Comparison of ENCODE assay signal across 31 mouse cellular contexts in genomic region chr1:106186062-106186461, GRCm38 (mm10). TPM values are rescaled to one million over a fixed set of nuclear protein-coding genes. Genes with fewer than 3 reads are reported as not detected.
DNase-seq lines count a peak whose midpoint lies in the region; ATAC-seq lines count a peak whose summit lies in the region.
"Had no signal": no experiment of that assay in that cellular context is flagged by ENCODE, and none has a peak within 500 bp of the region (broad histone marks: within the 10 kb centered on the region; RNA-seq: fewer than 3 reads in every experiment).

No protein-coding gene starts in this region.

- H3K27ac ChIP-seq in forebrain, embryonic 12.5 days: no peak overlapping the region
- no peak overlapping the region for H3K27ac ChIP-seq in forebrain, embryonic 10.5 days
- H3K27ac ChIP-seq in heart, embryonic 12.5 days (ENCODE audit: poor library complexity, severe bottlenecking): no peak overlapping the region
- no peak overlapping the region for H3K27ac ChIP-seq in limb, embryonic 13.5 days
- H3K27ac ChIP-seq: embryonic facial prominence, embryonic 13.5 days; hindbrain, embryonic 10.5 days had no signal

- 32% methylated on average over 2 of the region's 2 CpGs for WGBS in forebrain, embryonic 12.5 days
- WGBS in forebrain, embryonic 10.5 days: 49% methylated on average over 2 of the region's 2 CpGs
- WGBS in heart, embryonic 12.5 days: 67% methylated on average over 2 of the region's 2 CpGs
- 9% methylated on average over 2 of the region's 2 CpGs for WGBS in limb, embryonic 13.5 days

- no peaks in the 10 kb centered on the region for H3K27me3 ChIP-seq in forebrain, embryonic 12.5 days
- H3K27me3 ChIP-seq in forebrain, embryonic 10.5 days (ENCODE audit: poor library complexity, severe bottlenecking): no peaks in the 10 kb centered on the region
- no peaks in the 10 kb centered on the region for H3K27me3 ChIP-seq in heart, embryonic 12.5 days (replicated peaks)
- H3K27me3 ChIP-seq in limb, embryonic 13.5 days: no peaks in the 10 kb centered on the region
- H3K27me3 ChIP-seq: CH12.LX; embryonic facial prominence, embryonic 13.5 days; heart, embryonic 15.5 days; hindbrain, embryonic 13.5 days; intestine, embryonic 15.5 days had no signal

- H3K36me3 ChIP-seq in forebrain, embryonic 12.5 days (replicated peaks): no peaks in the 10 kb centered on the region
- H3K36me3 ChIP-seq in forebrain, embryonic 10.5 days (replicated peaks): no peaks in the 10 kb centered on the region
- H3K36me3 ChIP-seq in heart, embryonic 12.5 days: no peaks in the 10 kb centered on the region
- H3K36me3 ChIP-seq in limb, embryonic 13.5 days: no peaks in the 10 kb centered on the region
- H3K36me3 ChIP-seq: embryonic facial prominence, embryonic 10.5 days; embryonic facial prominence, embryonic 13.5 days; heart, embryonic 15.5 days; hindbrain, embryonic 10.5 days; hindbrain, embryonic 13.5 days; intestine, embryonic 15.5 days had no signal

- no peak overlapping the region for H3K4me2 ChIP-seq in forebrain, embryonic 12.5 days
- H3K4me2 ChIP-seq in heart, embryonic 12.5 days: no peak overlapping the region
- no peak overlapping the region for H3K4me2 ChIP-seq in limb, embryonic 13.5 days (replicated peaks)
- H3K4me2 ChIP-seq: embryonic facial prominence, embryonic 13.5 days; heart, embryonic 11.5 days; heart, embryonic 15.5 days; hindbrain, embryonic 13.5 days; intestine, embryonic 15.5 days had no signal

- H3K4me1 ChIP-seq in forebrain, embryonic 12.5 days: peaks cover 20% of the 10 kb centered on the region
- H3K4me1 ChIP-seq in forebrain, embryonic 10.5 days: peaks cover 23% of the 10 kb centered on the region
- peaks cover 19% of the 10 kb centered on the region; the same call in 1 of the 2 replicates for H3K4me1 ChIP-seq in heart, embryonic 12.5 days (replicated peaks)
- H3K4me1 ChIP-seq in limb, embryonic 13.5 days: peaks cover 20% of the 10 kb centered on the region

- peak; percentile 14; the same call in 1 of the 2 replicates for ATAC-seq in forebrain, embryonic 12.5 days (ENCODE audit: low FRiP score)
- no peak for ATAC-seq in heart, embryonic 12.5 days (ENCODE audit: insufficient number of reproducible peaks, low FRiP score)
- peak; percentile 64; the same call in 1 of the 2 replicates for ATAC-seq in limb, embryonic 13.5 days (ENCODE audit: low FRiP score, low read depth)
- ATAC-seq: hindbrain, embryonic 16.5 days had no signal

- no peak overlapping the region for H3K4me3 ChIP-seq in forebrain, embryonic 12.5 days (replicated peaks)
- no peak overlapping the region for H3K4me3 ChIP-seq in forebrain, embryonic 10.5 days
- H3K4me3 ChIP-seq in heart, embryonic 12.5 days: no peak overlapping the region
- no peak overlapping the region for H3K4me3 ChIP-seq in limb, embryonic 13.5 days
- H3K4me3 ChIP-seq: embryonic facial prominence, embryonic 10.5 days; embryonic facial prominence, embryonic 13.5 days; erythroblast, embryonic 14.5 days; heart, embryonic 15.5 days; hindbrain, embryonic 10.5 days; hindbrain, embryonic 13.5 days; intestine, embryonic 15.5 days had no signal

- no peak for DNase-seq in forebrain, embryonic 10.5 days (ENCODE audit: extremely low spot score, low spot score)
- peak; percentile 41 for DNase-seq in heart, adult 11 months
- DNase-seq in retina, postnatal 1 day: peak; percentile 27
- no peak for DNase-seq in retina, embryonic 14.5 days (ENCODE audit: low spot score)
- DNase-seq in left cerebral cortex, adult 11 months (ENCODE audit: low spot score): no peak
- DNase-seq: adrenal gland, adult 2 months; adrenal gland, postnatal 14 days; B cell, adult 2 months; cerebellum, adult 11-12 months; cerebellum, adult 8-10 months; cerebellum, postnatal 10 days; cerebellum, postnatal 36 days; embryo, embryonic 11 days; gastrocnemius, postnatal 25 days; heart, postnatal 10 days; heart, postnatal 36 days; kidney, adult 11 months had no signal

- no peak overlapping the region for H3K9ac ChIP-seq in forebrain, embryonic 12.5 days
- H3K9ac ChIP-seq in heart, embryonic 12.5 days: no peak overlapping the region
- no peak overlapping the region for H3K9ac ChIP-seq in limb, embryonic 13.5 days
- H3K9ac ChIP-seq: embryonic facial prominence, embryonic 13.5 days; heart, embryonic 15.5 days; hindbrain, embryonic 13.5 days; intestine, embryonic 15.5 days had no signal

- no peaks in the 10 kb centered on the region for H3K9me3 ChIP-seq in forebrain, embryonic 12.5 days
- no peaks in the 10 kb centered on the region for H3K9me3 ChIP-seq in forebrain, embryonic 10.5 days
- no peaks in the 10 kb centered on the region for H3K9me3 ChIP-seq in heart, embryonic 12.5 days (replicated peaks)
- no peaks in the 10 kb centered on the region for H3K9me3 ChIP-seq in limb, embryonic 13.5 days
- H3K9me3 ChIP-seq: embryonic facial prominence, embryonic 10.5 days; embryonic facial prominence, embryonic 13.5 days; G1E; heart, embryonic 15.5 days; hindbrain, embryonic 10.5 days; hindbrain, embryonic 13.5 days; intestine, embryonic 15.5 days had no signal

RNA-seq across cellular contexts. Expression of gene Phlpp1, which starts 14.5 kb away (rescaled TPM):
- polyA plus RNA-seq in forebrain, embryonic 12.5 days (2016; fragmentation: Nextera tagmentation; extraction: Ambion mirVana): 9.4 and 10.3 TPM in 2 replicates
- 5.1 and 5.5 TPM in 2 replicates for polyA plus RNA-seq in forebrain, embryonic 10.5 days (2016; fragmentation: Nextera tagmentation; extraction: Ambion mirVana)
- 4.4 and 4.8 TPM in 2 replicates for polyA plus RNA-seq in heart, embryonic 12.5 days (2016; fragmentation: Nextera tagmentation; extraction: Ambion mirVana)
- 3.7 and 4.3 TPM in 2 replicates for polyA plus RNA-seq in limb, embryonic 13.5 days (2015; fragmentation: Nextera tagmentation; extraction: Ambion mirVana)

Comparison
In these comparisons a context has a peak if more than half of its experiments do, and no peak if none do; other contexts are left out.
1. DNase-seq: peak in heart, adult 11 months (single experiment) and retina, postnatal 1 day (single experiment); none in forebrain, embryonic 10.5 days (single experiment), retina, embryonic 14.5 days (single experiment) and left cerebral cortex, adult 11 months (single experiment).